Mouse (Mus musculus): ENCODE measurements around the gene Gm12887.

Gm12887 gene

GRCm38 (mm10) chr4:121622003-121622402, at the start of gene Gm12887:
Gene Gm12887 (minus strand): TSS chr4:121622103.
- DNase-seq (ENCODE audit: low read depth, low spot score), result no peak

- no peak for DNase-seq (ENCODE audit: low read depth, low spot score)
These were observed 35.1 kb upstream of the Gm12887 start for GRCm38 (mm10) chr4:121657040-121657439.
